Mouse (Mus musculus) gastrocnemius, postnatal 36 days (tissue): ENCODE results near the gene Epha1. TPM values are rescaled to one million over a fixed set of nuclear protein-coding genes. Genes with fewer than 3 reads are reported as not detected.

Source experiments
- DNase-seq, 2 experiments: peaks; one replicate each; pipeline ENCODE4 v3.0.0; 2022
- intact Hi-C: fragments of 180-260 bp; cut with DNase I; formaldehyde crosslinking; loops from one replicate; pipeline ENCODE4 v1.15.1; 2025
- long read RNA-seq, 2 experiments: library from polyadenylated mRNA; stranded (forward); transcript quantifications; one replicate each; pipeline ENCODE4 v2.0.0; 2021
- total RNA-seq, 2 experiments: library from RNA; stranded (reverse); gene quantifications; 2 replicates each; pipeline ENCODE4 v1.2.3; 2021

Gene Epha1
- under 1 TPM in 1 of 2 experiments, not detected in 1; 0.10 TPM for total RNA-seq
- long read RNA-seq, experiment 1: 0 reads
- long read RNA-seq, experiment 2: 0 reads

GRCm38 (mm10) chr6:42372816-42373547 is at the start of gene Epha1:
Gene Epha1, minus strand, starts transcription at chr6:42373268.
- DNase-seq: no peak
- intact Hi-C loops: no loop called here

- no peak for DNase-seq
- intact Hi-C loops: no loop called here
Observed at GRCm38 (mm10) chr6:42421439-42421838, 48.4 kb upstream of the Epha1 start.

GRCm38 (mm10) chr6:42419443-42419842 is 46.4 kb upstream of the Epha1 start:
- intact Hi-C loops: no loop called here

GRCm38 (mm10) chr6:42405134-42405533 is 32.1 kb upstream of the Epha1 start, which contains the start of gene Tas2r135:
Gene Tas2r135, plus strand, starts transcription at chr6:42405434.
- intact Hi-C loops: no loop called here
- DNase-seq: no peak

More at GRCm38 (mm10) chr6:42419443-42419842, 46.4 kb upstream of the Epha1 start:
- DNase-seq: no peak

GRCm38 (mm10) chr6:42399938-42400337 is 26.9 kb upstream of the Epha1 start, which contains the start of gene Tas2r143:
Gene Tas2r143, plus strand, starts transcription at chr6:42400238.
- intact Hi-C loops: no loop called here

GRCm38 (mm10) chr6:42398998-42399397 is 25.9 kb upstream of the Epha1 start:
- no peak for DNase-seq
- intact Hi-C loops: no loop called here

More at GRCm38 (mm10) chr6:42399938-42400337, 26.9 kb upstream of the Epha1 start, which contains the start of gene Tas2r143:
- no peak for DNase-seq

GRCm38 (mm10) chr6:42398285-42398684 is 25.2 kb upstream of the Epha1 start:
- no peak for DNase-seq
- intact Hi-C loops: no loop called here

- intact Hi-C loops: no loop called here
- no peak for DNase-seq
Observed at GRCm38 (mm10) chr6:42397041-42397657, 24.1 kb upstream of the Epha1 start.

GRCm38 (mm10) chr6:42395960-42396809 is 23.1 kb upstream of the Epha1 start:
- peak; percentile 79 to 87 for DNase-seq
- intact Hi-C loops: no loop called here

GRCm38 (mm10) chr6:42391796-42392330 is 18.8 kb upstream of the Epha1 start:
- DNase-seq: no peak
- intact Hi-C loops: no loop called here

- intact Hi-C loops: no loop called here
Observed at GRCm38 (mm10) chr6:42385635-42386034, 12.6 kb upstream of the Epha1 start.

GRCm38 (mm10) chr6:42383360-42383759 is 10.3 kb upstream of the Epha1 start:
- intact Hi-C loops: loop anchor here (5.0 kb wide), 1 partner anchor 156 kb away; no protein-coding TSS in a partner anchor
- DNase-seq: no peak

More at GRCm38 (mm10) chr6:42385635-42386034, 12.6 kb upstream of the Epha1 start:
- DNase-seq: no peak

GRCm38 (mm10) chr6:42381916-42382381 is 8.9 kb upstream of the Epha1 start:
- intact Hi-C loops: loop anchor here (5.0 kb wide), 1 partner anchor 155 kb away; no protein-coding TSS in a partner anchor
- no peak for DNase-seq

GRCm38 (mm10) chr6:42381221-42381620 is 8.2 kb upstream of the Epha1 start:
- no peak for DNase-seq
- intact Hi-C loops: loop anchor here (5.0 kb wide), 1 partner anchor 154 kb away; no protein-coding TSS in a partner anchor

GRCm38 (mm10) chr6:42380416-42381144 is 7.5 kb upstream of the Epha1 start:
- intact Hi-C loops: loop anchor here (5.0 kb wide), 1 partner anchor 153 kb away; no protein-coding TSS in a partner anchor
- no peak for DNase-seq

GRCm38 (mm10) chr6:42379551-42379950 is 6.5 kb upstream of the Epha1 start:
- intact Hi-C loops: loop anchor here (2.0 kb wide), 1 partner anchor 31 kb away; the partner anchor contains the start of gene Zyx
- no peak for DNase-seq

- DNase-seq: no peak
- intact Hi-C loops: no loop called here
Observed at GRCm38 (mm10) chr6:42377280-42377679, 4.2 kb upstream of the Epha1 start.

- intact Hi-C loops: no loop called here
- DNase-seq: no peak
Observed at GRCm38 (mm10) chr6:42376504-42377019, 3.5 kb upstream of the Epha1 start.

GRCm38 (mm10) chr6:42376016-42376415 is 2.9 kb upstream of the Epha1 start:
- intact Hi-C loops: no loop called here
- no peak for DNase-seq
